Mouse (Mus musculus) kidney, postnatal 0 days (tissue): ENCODE results near the gene Fbxw7. TPM values are rescaled to one million over a fixed set of nuclear protein-coding genes. Genes with fewer than 3 reads are reported as not detected.
"Not testable (repeated sequence)": the region's sequence is repeated elsewhere in the genome, so short reads cannot be mapped to it uniquely, and the experiment has no call there.

ENCODE experiments used
- ATAC-seq: fragments of 200-750 bp; cut with Nextera tagmentation; replicated peaks from 2 replicates; pipeline ENCODE4 v1.8.0; 2017; ENCODE audit warnings: low read depth, moderate number of reproducible peaks, moderate TSS enrichment, moderate library complexity; ENCODE audit not compliant: low FRiP score
- DNase-seq: peaks from one replicate; pipeline ENCODE4 v3.0.0-alpha.2; 2016; ENCODE audit warnings: low spot score
- H3K27ac ChIP-seq: fragments of 300-500 bp; sonication (generic); 2 replicates; pipeline ENCODE4 v1.5.1; 2014; ENCODE audit warnings: mild to moderate bottlenecking
- H3K27me3 ChIP-seq: fragments of 300-500 bp; sonication (generic); 2 replicates; pipeline ENCODE4 v1.6.1; 2014; ENCODE audit warnings: low read length, mixed read lengths; ENCODE audit not compliant: insufficient read depth
- H3K36me3 ChIP-seq: fragments of 300-500 bp; sonication (generic); 2 replicates; pipeline ENCODE4 v1.6.1; 2014; ENCODE audit warnings: low read length, mixed read lengths; ENCODE audit not compliant: insufficient read depth
- H3K4me1 ChIP-seq: fragments of 300-500 bp; sonication (generic); replicated peaks from 2 replicates; pipeline ENCODE4 v1.6.1; 2014; ENCODE audit warnings: antibody characterized with exemption, low read length, mixed read lengths; ENCODE audit not compliant: insufficient read depth
- H3K4me2 ChIP-seq: fragments of 300-500 bp; sonication (generic); 2 replicates; pipeline ENCODE4 v1.6.1; 2014; ENCODE audit warnings: mild to moderate bottlenecking, low read length, moderate library complexity, mixed read lengths
- H3K4me3 ChIP-seq: fragments of 300-500 bp; sonication (generic); replicated peaks from 2 replicates; pipeline ENCODE4 v1.5.1; 2014; ENCODE audit warnings: low read depth, low read length
- H3K9ac ChIP-seq: fragments of 300-500 bp; sonication (generic); 2 replicates; pipeline ENCODE4 v1.6.1; 2014; ENCODE audit warnings: low read depth, low read length
- H3K9me3 ChIP-seq: fragments of 300-500 bp; sonication (generic); replicated peaks from 2 replicates; pipeline ENCODE4 v1.6.1; 2016; ENCODE audit warnings: low read length, inconsistent platforms, mixed read lengths
- CTCF ChIP-seq: IDR thresholded peaks from 2 replicates; pipeline ENCODE4 v1.5.1; 2016; ENCODE audit warnings: antibody characterized with exemption, low read depth, mild to moderate bottlenecking, moderate library complexity
- WGBS: fragments of 180-500 bp; shearing (Covaris S2); extraction: QIAGEN DNeasy Blood & Tissue Kit; methylation state at CpG from one replicate; pipeline ENCODE4 v1.1.7; 2014; 5-methylcytosine and 5-hydroxymethylcytosine counted together
- polyA plus RNA-seq: library from polyadenylated mRNA; unstranded; fragments of >200 nt; fragmentation: Nextera tagmentation; extraction: Ambion mirVana; gene quantifications from 2 replicates; pipeline ENCODE4 v1.2.1, GENCODE M21; 2015

Fbxw7 gene
- polyA plus RNA-seq, 1 experiment from 2014 or later: 7.6 TPM

DNA sequence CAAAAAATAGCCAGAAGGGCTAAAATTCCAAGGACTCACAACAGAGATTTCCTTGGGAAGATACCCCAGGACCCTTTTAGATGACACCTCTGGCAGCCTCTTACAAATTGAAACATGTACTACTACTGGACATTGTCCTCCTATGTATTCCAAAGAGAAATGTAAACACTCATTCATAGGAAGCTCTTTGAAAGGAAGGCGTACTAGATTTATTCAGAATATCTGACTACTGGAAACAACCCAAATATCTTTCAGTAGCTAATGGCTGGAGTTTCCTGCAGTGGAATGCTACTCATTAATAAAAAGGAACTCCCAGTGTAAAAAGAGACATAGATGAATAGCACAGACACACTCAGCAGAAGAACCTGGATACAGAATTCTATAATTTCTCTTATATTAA lies 36.7 kb downstream of the Fbxw7 start:
- ATAC-seq (no peak), DNase-seq (peak; percentile 84)
- Histone ChIP-seq H3K9me3 (no peaks in the 10 kb centered on the region), H3K27me3 (no peaks in the 10 kb centered on the region), H3K4me2 (no peak overlapping the region), H3K9ac (no peak overlapping the region), H3K4me3 (no peak overlapping the region), H3K4me1 (peaks cover 4% of the 10 kb centered on the region; the same call in 1 of the 2 replicates), H3K36me3 (no peaks in the 10 kb centered on the region), H3K27ac (no peak overlapping the region)
- TF ChIP-seq CTCF: no peak
- 56% methylated on average over 1 of the region's 1 CpGs for WGBS

DNA sequence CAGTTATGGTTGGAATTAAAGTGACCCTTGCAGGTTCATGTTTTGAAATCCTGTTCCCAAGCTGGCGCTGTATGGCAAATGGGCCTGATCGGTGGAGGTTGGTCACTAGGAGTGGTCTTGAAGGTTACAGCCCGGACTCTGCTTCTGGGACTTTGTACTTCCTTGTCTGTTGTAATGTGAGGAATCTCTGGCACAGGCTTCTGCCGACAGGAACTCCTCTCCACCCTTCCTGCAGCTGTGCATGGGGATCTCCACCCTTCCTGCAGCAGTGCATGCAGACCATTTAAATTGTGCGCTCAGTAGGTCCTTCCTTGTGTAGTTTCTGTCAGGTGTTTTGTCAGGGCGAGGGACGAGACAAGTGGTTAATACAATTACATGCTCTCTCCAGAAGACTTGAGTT lies 37.8 kb downstream of the Fbxw7 start:
- Histone ChIP-seq H3K4me1 (peaks cover 4% of the 10 kb centered on the region; the same call in 1 of the 2 replicates), H3K36me3 (no peaks in the 10 kb centered on the region), H3K27ac (no peak overlapping the region), H3K4me2 (no peak overlapping the region), H3K27me3 (no peaks in the 10 kb centered on the region), H3K4me3 (no peak overlapping the region), H3K9me3 (no peaks in the 10 kb centered on the region), H3K9ac (no peak overlapping the region)
- DNase-seq (peak; percentile 57), ATAC-seq (no peak)
- 70% methylated on average over 7 of the region's 7 CpGs for WGBS
- TF ChIP-seq CTCF: no peak

DNA sequence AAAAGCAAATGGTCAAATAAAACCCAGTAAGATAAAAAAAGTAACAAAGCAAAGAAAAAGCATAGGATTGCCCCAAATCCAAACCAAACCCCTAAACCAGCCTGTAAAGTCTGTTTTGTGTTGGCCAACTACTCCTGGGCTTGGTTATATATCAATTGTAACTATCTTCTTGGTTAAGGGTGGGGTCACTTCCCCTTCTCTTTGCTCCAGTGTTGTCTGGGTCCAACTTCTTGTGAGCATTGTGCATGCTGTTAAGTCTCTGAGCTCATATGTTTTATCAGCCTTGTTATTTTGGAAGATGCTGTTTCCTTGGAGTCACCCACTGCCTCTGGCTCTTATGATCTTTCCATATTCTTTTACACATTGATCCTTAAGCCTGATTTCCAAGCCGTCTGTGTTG lies 39.4 kb downstream of the Fbxw7 start:
- WGBS: 81% methylated on average over 1 of the region's 1 CpGs
- ATAC-seq: no peak
- Histone ChIP-seq H3K4me3 (no peak overlapping the region), H3K9ac (no peak overlapping the region), H3K27ac (no peak overlapping the region), H3K4me1 (peaks cover 4% of the 10 kb centered on the region; the same call in 1 of the 2 replicates), H3K27me3 (no peaks in the 10 kb centered on the region), H3K4me2 (no peak overlapping the region), H3K9me3 (no peaks in the 10 kb centered on the region), H3K36me3 (no peaks in the 10 kb centered on the region)
- TF ChIP-seq CTCF: no peak
- DNase-seq: no peak

DNA sequence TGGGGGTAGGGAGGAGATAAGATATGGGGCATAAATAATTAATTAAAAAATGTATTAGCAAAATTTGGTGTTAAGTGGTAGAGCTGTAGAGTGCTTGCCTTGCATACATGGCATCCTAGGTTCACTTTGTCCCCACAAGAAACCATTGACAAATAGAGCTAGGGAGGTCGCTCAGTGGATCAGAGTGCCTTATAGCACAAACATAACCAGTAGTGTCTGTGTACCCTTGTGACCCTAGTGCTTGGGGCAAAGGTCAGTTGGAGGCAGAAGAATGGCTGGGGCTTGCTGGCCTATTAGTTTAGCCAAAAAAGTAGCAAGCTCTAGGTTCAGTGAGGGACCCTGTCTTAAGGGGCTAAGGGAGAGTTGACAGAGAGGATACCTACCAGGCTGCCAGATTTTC lies 45.6 kb downstream of the Fbxw7 start:
- TF ChIP-seq CTCF: no peak
- 0 out of 2 replicates have a peak, but pooled peaks cover 3% of the 10 kb centered on the region for H3K4me1 ChIP-seq
- H3K4me3 ChIP-seq: no peak overlapping the region
- no peaks in the 10 kb centered on the region for H3K27me3 ChIP-seq
- 79% methylated on average over 1 of the region's 1 CpGs for WGBS
- no peaks in the 10 kb centered on the region for H3K36me3 ChIP-seq
- no peak for ATAC-seq
- H3K9me3 ChIP-seq: no peaks in the 10 kb centered on the region
- no peak overlapping the region for H3K4me2 ChIP-seq
- no peak overlapping the region for H3K9ac ChIP-seq
- H3K27ac ChIP-seq: no peak overlapping the region
- no peak for DNase-seq

DNA sequence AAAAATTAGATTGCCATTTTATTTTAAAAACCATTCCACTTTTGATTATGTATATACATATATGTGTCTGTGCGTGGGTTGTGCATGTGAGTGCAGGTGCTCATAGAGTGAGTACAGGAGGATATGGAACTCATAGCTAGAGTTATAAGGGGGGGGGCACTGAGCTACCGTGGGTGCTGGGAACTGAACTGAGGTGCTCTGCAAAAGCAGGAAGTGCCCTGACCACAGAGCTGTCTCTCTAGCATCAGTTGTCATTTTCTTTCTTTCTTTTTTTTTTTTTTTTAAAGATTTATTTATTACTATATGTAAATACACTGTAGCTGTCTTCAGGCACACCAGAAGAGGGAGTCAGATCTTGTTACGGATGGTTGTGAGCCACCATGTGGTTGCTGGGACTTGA lies 46.7 kb downstream of the Fbxw7 start:
- not testable (repeated sequence) for H3K4me2 ChIP-seq, H3K9ac ChIP-seq
- WGBS: 89% methylated on average over 3 of the region's 3 CpGs

DNA sequence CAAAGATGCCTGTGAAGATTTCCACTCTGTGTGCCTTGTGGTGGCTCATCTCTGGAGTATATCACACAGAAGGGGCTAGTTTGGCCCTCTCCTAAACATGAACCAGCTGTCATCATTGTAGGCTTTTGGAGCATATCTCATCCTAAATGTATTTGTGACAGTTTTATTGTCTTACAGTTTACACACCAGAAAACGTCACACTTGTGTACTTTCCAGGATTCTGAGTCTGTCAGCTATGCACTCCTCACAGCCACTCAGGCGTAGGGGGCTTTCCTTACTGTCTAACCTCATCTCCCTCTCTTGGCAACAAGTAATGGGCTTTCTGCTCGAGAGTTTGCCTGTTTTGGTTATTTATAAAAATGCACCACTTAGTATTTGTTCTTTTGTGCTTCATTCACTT lies 50.6 kb downstream of the Fbxw7 start:
- Histone ChIP-seq H3K9ac (no peak overlapping the region), H3K27me3 (no peaks in the 10 kb centered on the region), H3K9me3 (no peaks in the 10 kb centered on the region), H3K4me1 (0 out of 2 replicates have a peak, but pooled peaks cover 11% of the 10 kb centered on the region), H3K4me3 (no peak overlapping the region), H3K4me2 (no peak overlapping the region), H3K27ac (no peak overlapping the region), H3K36me3 (no peaks in the 10 kb centered on the region)
- no peak for TF ChIP-seq CTCF
- ATAC-seq (peak; percentile 36; the same call in 1 of the 2 replicates), DNase-seq (peak; percentile 73)
- 25% methylated on average over 3 of the region's 3 CpGs for WGBS

More for the DNA sequence above, 46.7 kb downstream of the Fbxw7 start:
- not testable (repeated sequence) for H3K9me3 ChIP-seq, ATAC-seq, DNase-seq, H3K27me3 ChIP-seq, H3K4me1 ChIP-seq, H3K36me3 ChIP-seq, H3K4me3 ChIP-seq, H3K27ac ChIP-seq

DNA sequence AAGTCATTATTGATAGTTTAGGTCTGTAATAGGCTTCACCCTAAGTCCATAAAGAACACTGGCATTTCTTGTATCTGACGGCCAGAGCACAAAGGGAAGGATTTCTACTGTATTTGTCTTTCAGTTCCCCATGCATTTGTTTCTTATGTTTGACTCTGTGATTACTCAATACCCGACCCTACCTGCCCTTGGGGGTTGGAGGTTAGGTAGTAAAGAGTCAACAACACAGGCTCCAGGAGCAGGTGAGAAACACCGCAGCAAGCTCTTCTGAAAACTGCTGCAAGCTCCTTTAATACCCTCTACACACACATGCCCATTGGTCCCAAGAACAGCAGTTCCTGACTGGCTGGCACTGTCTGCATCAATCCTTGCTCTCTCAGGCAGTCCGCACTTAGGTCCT lies 51.8 kb downstream of the Fbxw7 start:
- 72% methylated on average over 4 of the region's 4 CpGs for WGBS
- no peak for DNase-seq
- no peak overlapping the region for H3K9ac ChIP-seq
- no peak overlapping the region for H3K27ac ChIP-seq
- H3K4me2 ChIP-seq: no peak overlapping the region
- no peak for TF ChIP-seq CTCF
- H3K36me3 ChIP-seq: no peaks in the 10 kb centered on the region
- 0 out of 2 replicates have a peak, but pooled peaks cover 11% of the 10 kb centered on the region for H3K4me1 ChIP-seq
- ATAC-seq: no peak
- no peaks in the 10 kb centered on the region for H3K27me3 ChIP-seq
- H3K9me3 ChIP-seq: no peaks in the 10 kb centered on the region
- H3K4me3 ChIP-seq: no peak overlapping the region
